Mouse (Mus musculus) activated CD4-positive, CD25-positive, alpha-beta regulatory T cell, adult 4 months (primary cell): ENCODE data around the gene Nabp2. TPM values are rescaled to one million over a fixed set of nuclear protein-coding genes. Genes with fewer than 3 reads are reported as not detected.

Experiments
- ATAC-seq: one replicate; pipeline ENCODE4 v1.8.0; 2017
- polyA plus RNA-seq, 2 experiments: library from polyadenylated mRNA; unstranded; fragments of 100-300 nt; shearing (Covaris generic); gene quantifications; one replicate each; pipeline ENCODE4 v1.2.1; 2017

The Nabp2 gene
- polyA plus RNA-seq: 10 to 100 TPM; 75.0 to 81.0 TPM

- peak; percentile 72 for ATAC-seq
Observed at GRCm38 (mm10) chr10:128411211-128412054, at the start of gene Nabp2, which contains the start of gene Rnf41. Nabp2 (minus strand) TSS chr10:128411492. Rnf41 (plus strand) TSS chr10:128411657.

- no peak for ATAC-seq
Observed at GRCm38 (mm10) chr10:128460270-128460630, 49.0 kb upstream of the Nabp2 start.

- ATAC-seq: peak; percentile 51
Observed at GRCm38 (mm10) chr10:128459409-128460269, 48.3 kb upstream of the Nabp2 start.

GRCm38 (mm10) chr10:128458719-128459408, 47.6 kb upstream of the Nabp2 start, which contains the start of gene Smarcc2:
Smarcc2 (plus strand) TSS chr10:128459248.
- ATAC-seq: peak; percentile 59

GRCm38 (mm10) chr10:128458348-128458718, 47.0 kb upstream of the Nabp2 start:
- peak; percentile 17 for ATAC-seq

- no peak for ATAC-seq
Observed at GRCm38 (mm10) chr10:128457676-128458075, 46.4 kb upstream of the Nabp2 start.

GRCm38 (mm10) chr10:128455280-128455679, 44.0 kb upstream of the Nabp2 start:
- ATAC-seq: peak; percentile 28

GRCm38 (mm10) chr10:128454471-128454870, 43.2 kb upstream of the Nabp2 start:
- ATAC-seq: no peak

- ATAC-seq: no peak
Observed at GRCm38 (mm10) chr10:128451014-128451413, 39.7 kb upstream of the Nabp2 start.

GRCm38 (mm10) chr10:128445407-128445806, 34.1 kb upstream of the Nabp2 start:
- no peak for ATAC-seq

GRCm38 (mm10) chr10:128444354-128444753, 33.1 kb upstream of the Nabp2 start:
- no peak for ATAC-seq

GRCm38 (mm10) chr10:128442718-128443117, 31.4 kb upstream of the Nabp2 start:
- ATAC-seq: no peak

GRCm38 (mm10) chr10:128441324-128442119, 30.2 kb upstream of the Nabp2 start:
- ATAC-seq: no peak

GRCm38 (mm10) chr10:128440407-128440806, 29.1 kb upstream of the Nabp2 start:
- ATAC-seq: peak; percentile 30

GRCm38 (mm10) chr10:128438675-128439279, 27.5 kb upstream of the Nabp2 start:
- peak; percentile 67 for ATAC-seq

- no peak for ATAC-seq
Observed at GRCm38 (mm10) chr10:128436376-128436775, 25.1 kb upstream of the Nabp2 start.

- no peak for ATAC-seq
Observed at GRCm38 (mm10) chr10:128435873-128436272, 24.6 kb upstream of the Nabp2 start.

GRCm38 (mm10) chr10:128435186-128435823, 24.0 kb upstream of the Nabp2 start:
- no peak for ATAC-seq

GRCm38 (mm10) chr10:128434681-128435080, 23.4 kb upstream of the Nabp2 start:
- peak; percentile 85 for ATAC-seq

GRCm38 (mm10) chr10:128433417-128433816, 22.1 kb upstream of the Nabp2 start:
- no peak for ATAC-seq

- no peak for ATAC-seq
Observed at GRCm38 (mm10) chr10:128429454-128429853, 18.2 kb upstream of the Nabp2 start.
